In the genomic region with DNA sequence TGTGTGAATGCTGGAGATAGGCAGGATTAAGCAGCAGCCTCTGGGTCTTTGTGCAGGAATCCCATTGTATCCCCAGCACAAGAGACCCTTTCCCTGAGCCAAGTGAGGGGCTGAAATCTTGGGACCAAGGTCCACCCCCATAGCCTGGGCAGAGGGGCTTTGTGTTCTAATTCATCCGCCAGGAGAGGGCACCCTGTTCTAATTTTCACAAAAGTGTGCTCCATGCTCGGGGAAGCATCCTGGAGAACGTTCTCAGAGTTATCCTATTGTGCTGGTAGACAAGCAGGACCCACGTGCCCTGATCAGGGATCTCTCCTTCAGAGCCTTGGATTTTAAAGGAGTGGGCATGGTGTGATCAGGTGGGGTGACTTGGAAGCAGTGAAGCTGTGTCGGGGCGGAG, we compare ENCODE assay signal across 12 mouse cellular contexts.
DNase-seq lines count a peak whose midpoint lies in the region; ATAC-seq and TF ChIP-seq lines count a peak whose summit lies in the region.
"Had no signal": no experiment of that assay in that cellular context is flagged by ENCODE, and none has a peak within 500 bp of the region (broad histone marks: within the 10 kb centered on the region; RNA-seq: fewer than 3 reads in every experiment).

No protein-coding gene starts in this region.

- DNase-seq in forebrain, embryonic 14.5 days (ENCODE audit: low spot score), result peak; percentile 61
- peak; percentile 25 for DNase-seq in neural tube, embryonic 11.5 days (ENCODE audit: low spot score)
- DNase-seq in neural tube, embryonic 10.5 days (ENCODE audit: extremely low spot score, low spot score), result no peak
- DNase-seq in hindbrain, embryonic 14.5 days (ENCODE audit: low spot score), result peak; percentile 43
- peak; percentile 49 for DNase-seq in retina, postnatal 1 day
- DNase-seq in adrenal gland, adult (ENCODE audit: inconsistent age in 2 of 2, low spot score in 1 of 2), result no peak
- DNase-seq in lung, adult 2 months, result no peak
- DNase-seq: gastrocnemius, postnatal 10 days; lung, postnatal 4 days had no signal

- no peaks in the 10 kb centered on the region for H3K9me3 ChIP-seq in forebrain, embryonic 14.5 days (replicated peaks; ENCODE audit: control insufficient read depth, low read length)
- no peaks in the 10 kb centered on the region for H3K9me3 ChIP-seq in forebrain, embryonic 15.5 days
- H3K9me3 ChIP-seq in neural tube, embryonic 11.5 days (ENCODE audit: control insufficient read depth, low read length), result 0 out of 2 replicates have a peak, but pooled peaks cover 2% of the 10 kb centered on the region
- no peaks in the 10 kb centered on the region for H3K9me3 ChIP-seq in hindbrain, embryonic 14.5 days (ENCODE audit: control insufficient read depth, low read length)
- H3K9me3 ChIP-seq: limb, embryonic 15.5 days; stomach, embryonic 15.5 days had no signal

- peaks cover 2% of the 10 kb centered on the region; the same call in 1 of the 2 replicates for H3K4me1 ChIP-seq in forebrain, embryonic 14.5 days (ENCODE audit: control insufficient read depth, insufficient read depth, low read length)
- peaks cover 20% of the 10 kb centered on the region for H3K4me1 ChIP-seq in forebrain, embryonic 15.5 days
- H3K4me1 ChIP-seq in neural tube, embryonic 11.5 days (ENCODE audit: control insufficient read depth, insufficient read depth, low read length), result no peaks in the 10 kb centered on the region
- peaks cover 10% of the 10 kb centered on the region for H3K4me1 ChIP-seq in hindbrain, embryonic 14.5 days (replicated peaks; ENCODE audit: control insufficient read depth, insufficient read depth, low read length)
- H3K4me1 ChIP-seq in lung, adult 2 months (ENCODE audit: control insufficient read depth, insufficient read depth, low read length), result no peaks in the 10 kb centered on the region
- H3K4me1 ChIP-seq: limb, embryonic 15.5 days; stomach, embryonic 15.5 days had no signal

- H3K27me3 ChIP-seq in forebrain, embryonic 14.5 days (replicated peaks; ENCODE audit: control insufficient read depth, insufficient read depth, low read length), result no peaks in the 10 kb centered on the region
- H3K27me3 ChIP-seq in forebrain, embryonic 15.5 days, result no peaks in the 10 kb centered on the region
- no peaks in the 10 kb centered on the region for H3K27me3 ChIP-seq in neural tube, embryonic 11.5 days (ENCODE audit: control insufficient read depth, insufficient read depth, low read length)
- 0 out of 2 replicates have a peak, but pooled peaks cover 8% of the 10 kb centered on the region for H3K27me3 ChIP-seq in hindbrain, embryonic 14.5 days (ENCODE audit: control insufficient read depth, insufficient read depth, low read length)
- H3K27me3 ChIP-seq: limb, embryonic 15.5 days; stomach, embryonic 15.5 days had no signal

- no peak for TF ChIP-seq POLR2A in lung, adult 2 months (IDR thresholded peaks at IDR 0.05; ENCODE audit: borderline replicate concordance, extremely low read depth, low read depth, low read length)

- no peaks in the 10 kb centered on the region for H3K36me3 ChIP-seq in forebrain, embryonic 14.5 days (ENCODE audit: control insufficient read depth, insufficient read depth, low read length)
- H3K36me3 ChIP-seq in forebrain, embryonic 15.5 days, result no peaks in the 10 kb centered on the region
- H3K36me3 ChIP-seq in neural tube, embryonic 11.5 days (ENCODE audit: control insufficient read depth, insufficient read depth, low read length), result no peaks in the 10 kb centered on the region
- no peaks in the 10 kb centered on the region for H3K36me3 ChIP-seq in hindbrain, embryonic 14.5 days (replicated peaks; ENCODE audit: control insufficient read depth, insufficient read depth)
- H3K36me3 ChIP-seq: limb, embryonic 15.5 days; stomach, embryonic 15.5 days had no signal

- no peak for TF ChIP-seq CTCF in lung, adult 2 months (IDR thresholded peaks at IDR 0.05; ENCODE audit: insufficient read depth, low read length)

- no peak overlapping the region for H3K4me3 ChIP-seq in forebrain, embryonic 14.5 days (ENCODE audit: low read depth, low read length)
- no peak overlapping the region for H3K4me3 ChIP-seq in forebrain, embryonic 15.5 days
- H3K4me3 ChIP-seq in neural tube, embryonic 11.5 days (ENCODE audit: low read depth, low read length), result no peak overlapping the region
- no peak overlapping the region for H3K4me3 ChIP-seq in hindbrain, embryonic 14.5 days (replicated peaks; ENCODE audit: low read length)
- no peak overlapping the region for H3K4me3 ChIP-seq in lung, adult 2 months (replicated peaks; ENCODE audit: extremely low read depth, low read depth, low read length)
- H3K4me3 ChIP-seq: limb, embryonic 15.5 days; stomach, embryonic 15.5 days had no signal

- ATAC-seq in forebrain, embryonic 14.5 days, result peak; percentile 32; the same call in 1 of the 2 replicates
- no peak for ATAC-seq in forebrain, embryonic 15.5 days (replicated peaks)
- no peak for ATAC-seq in neural tube, embryonic 11.5 days (ENCODE audit: insufficient read depth, low FRiP score, low TSS enrichment)
- no peak for ATAC-seq in hindbrain, embryonic 14.5 days (ENCODE audit: low FRiP score)

- WGBS in forebrain, embryonic 14.5 days, result 47% methylated on average over 6 of the region's 6 CpGs
- WGBS in forebrain, embryonic 15.5 days, result 36% methylated on average over 6 of the region's 6 CpGs
- WGBS in neural tube, embryonic 11.5 days, result 60% methylated on average over 6 of the region's 6 CpGs
- 42% methylated on average over 6 of the region's 6 CpGs for WGBS in hindbrain, embryonic 14.5 days
- 59% methylated on average over 6 of the region's 6 CpGs for WGBS in lung, adult 2 months

- no peak overlapping the region for H3K4me2 ChIP-seq in forebrain, embryonic 14.5 days (ENCODE audit: low read length)
- H3K4me2 ChIP-seq in forebrain, embryonic 15.5 days (replicated peaks), result no peak overlapping the region
- H3K4me2 ChIP-seq in neural tube, embryonic 11.5 days (ENCODE audit: low read depth), result no peak overlapping the region
- no peak overlapping the region for H3K4me2 ChIP-seq in hindbrain, embryonic 14.5 days (replicated peaks)
- H3K4me2 ChIP-seq: limb, embryonic 15.5 days; stomach, embryonic 15.5 days had no signal

- H3K27ac ChIP-seq in forebrain, embryonic 14.5 days (ENCODE audit: low read depth, low read length), result no peak overlapping the region
- no peak overlapping the region for H3K27ac ChIP-seq in forebrain, embryonic 15.5 days (replicated peaks)
- no peak overlapping the region for H3K27ac ChIP-seq in neural tube, embryonic 11.5 days (ENCODE audit: low read depth, low read length)
- no peak overlapping the region for H3K27ac ChIP-seq in hindbrain, embryonic 14.5 days
- H3K27ac ChIP-seq: limb, embryonic 15.5 days; stomach, embryonic 15.5 days had no signal

- no peak overlapping the region for H3K9ac ChIP-seq in forebrain, embryonic 14.5 days (ENCODE audit: low read length)
- no peak overlapping the region for H3K9ac ChIP-seq in forebrain, embryonic 15.5 days (replicated peaks)
- no peak overlapping the region for H3K9ac ChIP-seq in neural tube, embryonic 11.5 days (ENCODE audit: low read length)
- H3K9ac ChIP-seq in hindbrain, embryonic 14.5 days, result no peak overlapping the region
- H3K9ac ChIP-seq: limb, embryonic 15.5 days; stomach, embryonic 15.5 days had no signal

Comparison
In these comparisons a context has a peak if more than half of its experiments do, and no peak if none do; other contexts are left out.
1. DNase-seq: peak in forebrain, embryonic 14.5 days (single experiment), neural tube, embryonic 11.5 days (single experiment), hindbrain, embryonic 14.5 days (single experiment) and retina, postnatal 1 day (single experiment); none in neural tube, embryonic 10.5 days (single experiment), adrenal gland, adult (0 of 2) and lung, adult 2 months (single experiment).